Mouse (Mus musculus): ENCODE data around the gene Ccdc117. TPM values are rescaled to one million over a fixed set of nuclear protein-coding genes. Genes with fewer than 3 reads are reported as not detected.
A peak's percentile ranks its signal among the peaks of the same experiment; 100 is the strongest.

Ccdc117 gene
- total and polyA plus RNA-seq, 3 experiments = 24.3 to 38.9 (median 27.0) TPM

GRCm38 (mm10) chr11:5527865-5528523 is 14.0 kb downstream of the Ccdc117 start:
- Histone ChIP-seq H3K4me1 (ENCODE audit: control insufficient read depth in 1 of 2, insufficient read depth in 2 of 2) (peaks cover 14 to 47% of the 10 kb centered on the region in 2 experiments), H3K9me3 (replicated peaks; ENCODE audit: low read length) (no peaks in the 10 kb centered on the region), H3K9ac (ENCODE audit: insufficient read depth, low read depth) (no peak overlapping the region), H3K4me3 (replicated peaks in 1 of 3; ENCODE audit: low read depth in 2 of 3, low read length in 2 of 3, poor library complexity in 1 of 3) (no peak overlapping the region), H3K27me3 (replicated peaks) (no peaks in the 10 kb centered on the region), H3K79me2 (replicated peaks; ENCODE audit: control insufficient read depth, extremely low read depth, insufficient read depth, poor library complexity, severe bottlenecking) (peaks cover 21% of the 10 kb centered on the region), H3K36me3 (replicated peaks in 1 of 2; ENCODE audit: control insufficient read depth in 1 of 2, insufficient read depth in 1 of 2, low read length in 1 of 2) (peaks cover 77 to 99% of the 10 kb centered on the region in 2 experiments), H3K4me2 (ENCODE audit: insufficient read depth, low read depth, poor library complexity, severe bottlenecking) (no peak overlapping the region), H3K27ac (ENCODE audit: insufficient read depth, low read depth) (peak overlapping the region; percentile 24; the same call in 1 of the 2 replicates)
- in situ Hi-C loops (cut with MboI; ENCODE audit: low pct_ligation_motif_present, low pct_unique_long_range_greater_than_20kb, low sequenced_read_pairs) (no loop called here), dilution Hi-C loops (cut with MboI; ENCODE audit: extremely low pct_ligation_motif_present, extremely low pct_unique_long_range_greater_than_20kb, low sequenced_read_pairs) (no loop called here)
- TF ChIP-seq CHD1 (IDR thresholded peaks at IDR 0.05; ENCODE audit: low read depth, low read length) (no peak), ZMIZ1 (IDR thresholded peaks at IDR 0.05; ENCODE audit: low read depth, low read length) (peak; percentile 28; the same call in 1 of the 2 replicates), ZNF384 (IDR thresholded peaks at IDR 0.05; ENCODE audit: low read depth, low read length) (no peak), POLR2A (IDR thresholded peaks at IDR 0.05; ENCODE audit: low read depth, low read length) (peak; percentile 21)
- no peak for DNase-seq (ENCODE audit: extremely low read depth)

GRCm38 (mm10) chr11:5526573-5527439 is 15.2 kb downstream of the Ccdc117 start:
- Histone ChIP-seq H3K27ac (ENCODE audit: insufficient read depth, low read depth) (peak overlapping the region; percentile 60), H3K4me3 (replicated peaks in 1 of 3; ENCODE audit: low read depth in 2 of 3, low read length in 2 of 3, poor library complexity in 1 of 3) (no peak overlapping the region), H3K4me2 (ENCODE audit: insufficient read depth, low read depth, poor library complexity, severe bottlenecking) (no peak overlapping the region), H3K4me1 (ENCODE audit: control insufficient read depth in 1 of 2, insufficient read depth in 2 of 2) (peaks cover 15 to 55% of the 10 kb centered on the region in 2 experiments), H3K36me3 (replicated peaks in 1 of 2; ENCODE audit: control insufficient read depth in 1 of 2, insufficient read depth in 1 of 2, low read length in 1 of 2) (peaks cover 71 to 96% of the 10 kb centered on the region in 2 experiments), H3K79me2 (replicated peaks; ENCODE audit: control insufficient read depth, extremely low read depth, insufficient read depth, poor library complexity, severe bottlenecking) (peaks cover 32% of the 10 kb centered on the region), H3K9me3 (replicated peaks; ENCODE audit: low read length) (no peaks in the 10 kb centered on the region), H3K27me3 (replicated peaks) (no peaks in the 10 kb centered on the region), H3K9ac (ENCODE audit: insufficient read depth, low read depth) (no peak overlapping the region)
- in situ Hi-C loops (cut with MboI; ENCODE audit: low pct_ligation_motif_present, low pct_unique_long_range_greater_than_20kb, low sequenced_read_pairs) = no loop called here
- dilution Hi-C loops (cut with MboI; ENCODE audit: extremely low pct_ligation_motif_present, extremely low pct_unique_long_range_greater_than_20kb, low sequenced_read_pairs) = no loop called here
- no peak for DNase-seq (ENCODE audit: extremely low read depth)
- TF ChIP-seq POLR2A (IDR thresholded peaks at IDR 0.05; ENCODE audit: low read depth, low read length) = peak; percentile 52
- TF ChIP-seq UBTF (IDR thresholded peaks at IDR 0.05; ENCODE audit: low read depth, low read length) = no peak
- TF ChIP-seq NRF1 (IDR thresholded peaks at IDR 0.05; ENCODE audit: low read depth, low read length) = no peak
- no peak for TF ChIP-seq MXI1 (IDR thresholded peaks at IDR 0.05; ENCODE audit: low read depth, low read length)
- TF ChIP-seq HCFC1 (IDR thresholded peaks at IDR 0.05; ENCODE audit: low read depth, low read length) = 0 out of 2 replicates have a peak, but pooled peaks have one; percentile 0
- peak; percentile 52 for TF ChIP-seq CHD2 (IDR thresholded peaks at IDR 0.05; ENCODE audit: low read length)
- no peak for TF ChIP-seq RAD21 (IDR thresholded peaks at IDR 0.05; ENCODE audit: low read depth, low read length)
- TF ChIP-seq PAX5 (IDR thresholded peaks at IDR 0.05; ENCODE audit: low read length) = no peak
- no peak for TF ChIP-seq GABPA (IDR thresholded peaks at IDR 0.05; ENCODE audit: insufficient replicate concordance, low read depth, low read length)
- TF ChIP-seq JUND (conservative IDR thresholded peaks at IDR 0.05; ENCODE audit: low read depth, low read length) = no peak
- no peak for TF ChIP-seq MAFK (IDR thresholded peaks at IDR 0.05; ENCODE audit: insufficient replicate concordance, low read length)
- TF ChIP-seq MAX (IDR thresholded peaks at IDR 0.05; ENCODE audit: low read length) = no peak
- TF ChIP-seq JUN (IDR thresholded peaks at IDR 0.05; ENCODE audit: insufficient read depth, low read depth, low read length) = 0 out of 2 replicates have a peak, but pooled peaks have one; percentile 1
- TF ChIP-seq USF1 (IDR thresholded peaks at IDR 0.05; ENCODE audit: low read depth, low read length) = no peak
- TF ChIP-seq MAZ (IDR thresholded peaks at IDR 0.05; ENCODE audit: low read depth, low read length) = no peak
- TF ChIP-seq ELF1 (IDR thresholded peaks at IDR 0.05; ENCODE audit: low read depth, low read length) = no peak
- 0 out of 2 replicates have a peak, but pooled peaks have one; percentile 17 for TF ChIP-seq MYC (IDR thresholded peaks at IDR 0.05; ENCODE audit: low read depth, low read length)
- 0 out of 2 replicates have a peak, but pooled peaks have one; percentile 7 for TF ChIP-seq KAT2A (IDR thresholded peaks at IDR 0.05; ENCODE audit: insufficient replicate concordance, low read length)
- TF ChIP-seq IRF4 (IDR thresholded peaks at IDR 0.05; ENCODE audit: low read depth, low read length) = peak; percentile 48; the same call in 1 of the 2 replicates
- TF ChIP-seq SMC3 (IDR thresholded peaks at IDR 0.05; ENCODE audit: low read depth, low read length) = no peak; the same call in 1 of the 2 replicates
- no peak for TF ChIP-seq ZC3H11A (IDR thresholded peaks at IDR 0.05; ENCODE audit: low read depth, low read length)
- no peak for TF ChIP-seq ZNF384 (IDR thresholded peaks at IDR 0.05; ENCODE audit: low read depth, low read length)
- TF ChIP-seq MEF2A (IDR thresholded peaks at IDR 0.05; ENCODE audit: borderline replicate concordance, low read depth, low read length) = no peak; the same call in 1 of the 2 replicates
- TF ChIP-seq ZKSCAN1 (IDR thresholded peaks at IDR 0.05; ENCODE audit: borderline replicate concordance, low read depth, low read length) = no peak
- TF ChIP-seq RCOR1 (conservative IDR thresholded peaks at IDR 0.05; ENCODE audit: low read depth, low read length) = peak; percentile 65; the same call in 1 of the 2 replicates
- TF ChIP-seq TCF12 (IDR thresholded peaks at IDR 0.05; ENCODE audit: low read depth, low read length) = no peak
- peak; percentile 66 for TF ChIP-seq ZMIZ1 (IDR thresholded peaks at IDR 0.05; ENCODE audit: low read depth, low read length)
